Mouse (Mus musculus) ES-Bruce4 (cell line): ENCODE measurements around the gene Scube3.

Experiments
- CTCF ChIP-seq: IDR thresholded peaks from one replicate; pipeline ENCODE4 v1.8.1; 2011; ENCODE audit warnings: low read depth, low read length
- POLR2A ChIP-seq: IDR thresholded peaks from one replicate; pipeline ENCODE4 v1.8.1; 2011; ENCODE audit warnings: low read length; ENCODE audit not compliant: insufficient read depth

GRCm38 (mm10) chr17:28212391-28212790 is 70.5 kb downstream of the Scube3 start:
- TF ChIP-seq CTCF (no peak), POLR2A (no peak)
